ENCODE assay signal across 8 mouse cellular contexts in the genomic region with DNA sequence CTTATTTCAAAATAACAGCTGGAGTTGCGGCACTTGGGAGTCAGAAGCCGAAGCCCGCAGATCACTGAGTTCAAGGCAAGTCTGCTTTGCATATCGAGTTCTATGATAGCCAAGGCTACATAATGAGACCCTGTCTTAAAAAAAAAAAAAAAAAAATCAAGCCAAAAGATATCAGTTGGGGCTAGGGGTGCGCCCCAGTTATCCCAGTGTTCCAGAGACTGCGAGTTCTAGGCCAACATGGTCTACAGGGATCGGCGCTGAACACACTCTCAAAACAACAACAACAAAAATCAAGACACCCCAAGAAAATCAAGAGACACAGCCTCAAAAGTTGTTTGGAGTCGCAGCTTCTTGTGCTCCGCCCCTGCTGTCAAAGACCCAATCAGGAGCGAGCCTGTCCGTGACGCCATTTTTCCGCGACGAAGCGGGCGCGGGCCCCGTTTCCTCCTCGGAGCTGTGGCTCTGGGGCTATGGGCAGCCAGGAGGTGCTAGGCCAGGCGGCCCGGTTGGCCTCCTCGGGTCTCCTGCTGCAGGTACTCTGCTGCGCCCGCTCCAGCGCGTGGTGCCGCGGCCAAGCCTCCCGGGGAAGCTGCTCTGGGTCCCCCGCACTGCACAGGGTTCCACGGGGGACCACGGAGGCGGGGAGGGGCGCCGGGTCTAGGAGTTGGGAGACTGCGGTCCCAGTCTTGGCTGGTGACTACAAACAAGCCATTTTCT. TPM values are rescaled to one million over a fixed set of nuclear protein-coding genes. Genes with fewer than 3 reads are reported as not detected.
DNase-seq lines count a peak whose midpoint lies in the region; ATAC-seq and TF ChIP-seq lines count a peak whose summit lies in the region.

TSS of gene Rft1 (plus strand) at position 418 of the 717 bp plus-strand sequence.

- peak within 1 kb of the TSS; percentile 75 for H3K4me2 ChIP-seq in hindbrain, postnatal 0 days (ENCODE audit: low read depth, low read length)

- no peaks in the 10 kb centered on the region for H3K27me3 ChIP-seq in hindbrain, postnatal 0 days (ENCODE audit: insufficient read depth, low read length)

- peak; percentile 92 for ATAC-seq in common myeloid progenitor, adult 5-6 weeks (replicated peaks; ENCODE audit: low read depth, poor library complexity, severe bottlenecking)
- ATAC-seq in hindbrain, postnatal 0 days, result peak; percentile 95
- ATAC-seq in megakaryocyte, adult 5-6 weeks (ENCODE audit: poor library complexity, severe bottlenecking), result peak; percentile 97

- H3K9ac ChIP-seq in hindbrain, postnatal 0 days (replicated peaks; ENCODE audit: low read length), result peak within 1 kb of the TSS; percentile 96

- intact Hi-C loops in gastrocnemius, adult 2 months (cut with DNase I), result loop anchor here (5.0 kb wide), 1 partner anchor 63 kb away; no protein-coding TSS in a partner anchor
- intact Hi-C loops in left cerebral cortex, adult 2 months (cut with DNase I), result loop anchor here (5.0 kb wide), 1 partner anchor 62 kb away; no protein-coding TSS in a partner anchor

- peak; percentile 36; the same call in 1 of the 2 replicates for TF ChIP-seq CTCF in gastrocnemius, adult 2 months (IDR thresholded peaks at IDR 0.05)
- TF ChIP-seq CTCF in hindbrain, postnatal 0 days (IDR thresholded peaks at IDR 0.05; ENCODE audit: low read depth), result peak; percentile 18; the same call in 1 of the 2 replicates
- TF ChIP-seq CTCF in left cerebral cortex, adult 2 months (IDR thresholded peaks at IDR 0.05), result no peak

- H3K36me3 ChIP-seq in hindbrain, postnatal 0 days (ENCODE audit: insufficient read depth, low read length), result no peaks in the 10 kb centered on the region

- peaks cover 4% of the 10 kb centered on the region; the same call in 1 of the 2 replicates for H3K4me1 ChIP-seq in hindbrain, postnatal 0 days (ENCODE audit: insufficient read depth, low read length)

- H3K9me3 ChIP-seq in hindbrain, postnatal 0 days (ENCODE audit: low read length), result no peaks in the 10 kb centered on the region

- 2% methylated on average over 38 of the region's 38 CpGs for WGBS in hindbrain, postnatal 0 days

- peak; percentile 97 for DNase-seq in ZHBTc4 (ENCODE audit: low read depth, low spot score)
- peak; percentile 98 for DNase-seq in gastrocnemius, adult 2 months
- peak; percentile 98 for DNase-seq in hindbrain, postnatal 0 days (ENCODE audit: low spot score)
- DNase-seq in left cerebral cortex, adult 2 months (ENCODE audit: extremely low spot score in 1 of 2, low spot score in 2 of 2), result peak; percentile 97 to 100
- DNase-seq in right cerebral cortex, adult 2 months (ENCODE audit: low spot score in 2 of 2), result peak; percentile 98 to 99
- peak; percentile 99 for DNase-seq in urinary bladder, postnatal 14 days (ENCODE audit: low spot score)

- H3K27ac ChIP-seq in gastrocnemius, adult 2 months, result peak within 1 kb of the TSS; percentile 96
- peak within 1 kb of the TSS; percentile 94 for H3K27ac ChIP-seq in hindbrain, postnatal 0 days
- H3K27ac ChIP-seq in left cerebral cortex, adult 2 months, result peak within 1 kb of the TSS; percentile 93

- peak within 1 kb of the TSS; percentile 80 for H3K4me3 ChIP-seq in gastrocnemius, adult 2 months
- peak within 1 kb of the TSS; percentile 98 for H3K4me3 ChIP-seq in hindbrain, postnatal 0 days (ENCODE audit: low read length)
- H3K4me3 ChIP-seq in left cerebral cortex, adult 2 months, result peak within 1 kb of the TSS; percentile 96

RNA-seq across cellular contexts. Expression of gene Rft1, which starts in this region (rescaled TPM):
- 15.8 and 18.3 TPM in 2 replicates for total RNA-seq in common myeloid progenitor, adult 5-6 weeks (2017)
- total RNA-seq in gastrocnemius, adult 2 months (2021), result 1 to 10 TPM; 4.9 to 5.5 TPM
- 11.4 and 18.2 TPM in 2 replicates for total RNA-seq in hindbrain, postnatal 0 days (2014; rRNA removed)
- polyA plus RNA-seq in hindbrain, postnatal 0 days (2015; fragmentation: Nextera tagmentation; extraction: Ambion mirVana), result 10.0 and 10.1 TPM in 2 replicates
- 10 to 100 TPM; 11.3 to 12.3 TPM for total RNA-seq in left cerebral cortex, adult 2 months (2021)
- 7.4 and 11.0 TPM in 2 replicates for total RNA-seq in megakaryocyte, adult 5-6 weeks (2015)
- total RNA-seq in megakaryocyte, adult 5-6 weeks (2017), result 12.8 TPM in 2 replicates

Comparison
In these comparisons a context has a peak if more than half of its experiments do, and no peak if none do; other contexts are left out.
1. Peak in every context shown above with its lines: DNase-seq, ATAC-seq, H3K4me3 ChIP-seq and H3K27ac ChIP-seq.